Mouse (Mus musculus): Measurements from ENCODE around the gene Ccdc63. TPM values are rescaled to one million over a fixed set of nuclear protein-coding genes. Genes with fewer than 3 reads are reported as not detected.

The Ccdc63 gene
- polyA plus RNA-seq, 1 experiment from 2014 or later: not detected

Other genes with a start within 250 kb of the Ccdc63 start
- gene Cux2, start 90.7 kb downstream of the Ccdc63 start, polyA plus RNA-seq (2014; fragmentation: Nextera tagmentation; extraction: Ambion mirVana): 4.5 and 6.2 TPM in 2 replicates
- gene Myl2, start 39.9 kb downstream of the Ccdc63 start, polyA plus RNA-seq (2014; fragmentation: Nextera tagmentation; extraction: Ambion mirVana): 14.5 and 37.6 TPM in 2 replicates
- 307 and 311 TPM in 2 replicates for gene Ppp1cc, start 17.5 kb upstream of the Ccdc63 start, polyA plus RNA-seq (2014; fragmentation: Nextera tagmentation; extraction: Ambion mirVana)
- 10.6 and 10.8 TPM in 2 replicates for gene Hvcn1, start 66.0 kb upstream of the Ccdc63 start, polyA plus RNA-seq (2014; fragmentation: Nextera tagmentation; extraction: Ambion mirVana)
- 3.3 and 3.5 TPM in 2 replicates for gene Tctn1, start 123.6 kb upstream of the Ccdc63 start, polyA plus RNA-seq (2014; fragmentation: Nextera tagmentation; extraction: Ambion mirVana)
- gene Pptc7, start 143.5 kb upstream of the Ccdc63 start, polyA plus RNA-seq (2014; fragmentation: Nextera tagmentation; extraction: Ambion mirVana): 8.3 and 9.0 TPM in 2 replicates
- gene Rad9b, start 213.4 kb upstream of the Ccdc63 start, polyA plus RNA-seq (2014; fragmentation: Nextera tagmentation; extraction: Ambion mirVana): 9.1 and 10.7 TPM in 2 replicates
- gene Vps29, start 213.5 kb upstream of the Ccdc63 start, polyA plus RNA-seq (2014; fragmentation: Nextera tagmentation; extraction: Ambion mirVana): 194 and 196 TPM in 2 replicates
- gene Gpn3, start 231.1 kb upstream of the Ccdc63 start, polyA plus RNA-seq (2014; fragmentation: Nextera tagmentation; extraction: Ambion mirVana): 78.0 and 81.9 TPM in 2 replicates
- 107 TPM in 2 replicates for gene Fam216a, start 231.5 kb upstream of the Ccdc63 start, polyA plus RNA-seq (2014; fragmentation: Nextera tagmentation; extraction: Ambion mirVana)